Mouse (Mus musculus) MEL-GATA-1-ER (cell line): Measurements from ENCODE around the gene Ruvbl2.

Experiments used
- DNase-seq: peaks from one replicate; pipeline ENCODE4 v3.0.0-alpha.2; 2012; ENCODE audit warnings: low read depth; ENCODE audit errors: extremely low read depth

Gene Ruvbl2

GRCm38 (mm10) chr7:45433835-45434202, 4.1 kb downstream of the Ruvbl2 start:
- DNase-seq = no peak

GRCm38 (mm10) chr7:45426556-45426955, 11.3 kb downstream of the Ruvbl2 start:
- DNase-seq = no peak

- no peak for DNase-seq
These were observed 16.7 kb downstream of the Ruvbl2 start for GRCm38 (mm10) chr7:45421194-45421593.

GRCm38 (mm10) chr7:45420615-45420919, 17.3 kb downstream of the Ruvbl2 start, which contains the start of gene Lhb:
Lhb (plus strand) TSS chr7:45420820.
- DNase-seq = no peak

GRCm38 (mm10) chr7:45419859-45420614, 17.9 kb downstream of the Ruvbl2 start:
- DNase-seq = no peak

- DNase-seq = no peak
These were observed 19.9 kb downstream of the Ruvbl2 start for GRCm38 (mm10) chr7:45417962-45418492.

- no peak for DNase-seq
These were observed 22.3 kb downstream of the Ruvbl2 start for GRCm38 (mm10) chr7:45415636-45416035.

GRCm38 (mm10) chr7:45414740-45415224, 23.1 kb downstream of the Ruvbl2 start:
- no peak for DNase-seq

GRCm38 (mm10) chr7:45413864-45414739, 23.8 kb downstream of the Ruvbl2 start:
- no peak for DNase-seq

GRCm38 (mm10) chr7:45413113-45413863, 24.6 kb downstream of the Ruvbl2 start, which contains the start of gene Ntf5:
Ntf5 (plus strand) TSS chr7:45413695.
- no peak for DNase-seq

- no peak for DNase-seq
These were observed 25.5 kb downstream of the Ruvbl2 start for GRCm38 (mm10) chr7:45412421-45412820.

GRCm38 (mm10) chr7:45409497-45410163, 28.3 kb downstream of the Ruvbl2 start:
- DNase-seq = no peak

- no peak for DNase-seq
These were observed 28.9 kb downstream of the Ruvbl2 start for GRCm38 (mm10) chr7:45408949-45409348.

- no peak for DNase-seq
These were observed 29.5 kb downstream of the Ruvbl2 start for GRCm38 (mm10) chr7:45408351-45408750.

- no peak for DNase-seq
These were observed 30.1 kb downstream of the Ruvbl2 start for GRCm38 (mm10) chr7:45407836-45408235.

- DNase-seq = no peak
These were observed 31.4 kb downstream of the Ruvbl2 start for GRCm38 (mm10) chr7:45406157-45407156.

- DNase-seq = no peak
These were observed 32.5 kb downstream of the Ruvbl2 start, which contains the start of gene Kcna7 for GRCm38 (mm10) chr7:45405091-45406075. Kcna7 (plus strand) TSS chr7:45405653.

GRCm38 (mm10) chr7:45403532-45404261, 34.2 kb downstream of the Ruvbl2 start:
- peak; percentile 63 for DNase-seq
